Mouse (Mus musculus) monocyte, adult 59 days (primary cell): ENCODE measurements around the gene Cdhr4. TPM values are rescaled to one million over a fixed set of nuclear protein-coding genes. Genes with fewer than 3 reads are reported as not detected.

Experiments used
- total RNA-seq, 2 experiments: library from RNA; stranded (reverse); gene quantifications; one replicate each; pipeline ENCODE4 v1.2.4; 2023

The Cdhr4 gene
- not detected for total RNA-seq

GRCm38 (mm10) chr9:107992197-107992596 is at the start of gene Cdhr4:
Gene Cdhr4, plus strand, starts transcription at chr9:107992497.

DNA sequence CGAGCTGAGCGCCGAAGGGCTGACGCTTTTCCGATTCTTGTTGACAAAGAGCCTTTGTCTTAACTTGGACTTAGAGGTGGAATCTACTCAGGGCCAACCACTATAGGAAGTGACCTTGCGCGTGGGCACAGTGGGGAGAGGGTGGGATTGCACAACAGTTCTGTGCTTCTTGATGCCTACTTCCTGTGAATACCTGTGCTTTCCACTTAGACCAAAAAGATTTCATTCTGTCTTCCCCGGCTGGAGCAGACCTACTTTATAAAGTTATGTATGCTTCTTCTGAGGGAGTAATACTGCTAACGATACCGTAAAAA is 42.4 kb upstream of the Cdhr4 start, which contains the start of gene Traip:
Traip (plus strand) TSS at position 215 of the 314 bp plus-strand sequence.

DNA sequence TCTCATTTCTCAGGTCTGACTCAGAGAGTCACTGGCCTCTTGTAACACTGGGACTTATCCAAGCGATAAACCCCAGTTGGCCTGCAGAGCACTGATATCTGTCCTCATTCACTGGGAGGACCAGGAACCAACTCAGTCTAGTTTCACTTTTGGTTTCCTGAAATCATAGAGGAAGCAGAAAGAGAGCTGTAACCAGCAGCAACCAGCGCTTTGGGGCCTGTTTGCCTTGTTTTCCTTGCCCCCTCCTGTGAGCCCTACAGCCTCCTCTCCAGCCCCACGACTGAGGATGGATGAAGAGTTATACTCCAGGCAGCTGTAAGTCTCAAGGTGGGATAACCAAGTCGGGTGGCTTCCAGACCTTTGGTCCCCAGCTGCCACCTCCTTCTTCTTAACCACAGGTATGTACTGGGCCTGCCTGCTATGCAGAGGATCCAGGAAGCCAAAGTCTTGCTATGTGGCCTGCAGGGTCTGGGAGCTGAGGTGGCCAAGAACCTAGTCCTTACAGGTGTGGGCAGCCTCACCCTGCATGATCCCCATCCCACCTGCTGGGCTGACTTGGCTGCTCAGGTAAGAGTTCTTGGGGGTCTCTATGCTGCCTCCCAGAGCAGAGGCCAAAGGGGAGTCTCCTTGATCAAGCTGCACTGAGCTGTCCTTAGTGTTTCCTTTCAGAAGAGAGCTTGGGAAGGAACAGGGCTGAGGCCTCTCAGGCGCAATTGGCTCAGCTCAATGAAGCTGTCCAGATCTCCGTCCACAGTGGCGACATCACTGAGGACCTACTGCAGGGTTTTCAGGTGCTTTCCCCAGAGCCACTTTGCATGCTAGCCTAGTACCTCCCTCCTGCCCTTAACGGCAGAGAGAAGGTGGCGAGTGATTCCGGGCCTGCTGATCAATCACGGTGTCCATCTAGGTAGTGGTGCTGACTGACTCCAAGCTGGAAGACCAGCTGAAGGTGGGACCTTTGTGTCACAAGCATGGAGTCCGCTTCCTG is 16.6 kb upstream of the Cdhr4 start, which contains the start of gene Uba7:
Uba7 (plus strand) TSS at position 107 of the 988 bp plus-strand sequence.

GRCm38 (mm10) chr9:107982681-107983346 is 9.5 kb upstream of the Cdhr4 start, which contains the start of gene Gm20661:
Gene Gm20661, plus strand, starts transcription at chr9:107983058.

GRCm38 (mm10) chr9:107985131-107986119 is 6.9 kb upstream of the Cdhr4 start, which contains the start of gene Inka1:
Gene Inka1, minus strand, starts transcription at chr9:107985879.

GRCm38 (mm10) chr9:107996049-107996448 is 3.8 kb downstream of the Cdhr4 start, which contains the start of gene Gm20662:
Gene Gm20662, plus strand, starts transcription at chr9:107996349.

DNA sequence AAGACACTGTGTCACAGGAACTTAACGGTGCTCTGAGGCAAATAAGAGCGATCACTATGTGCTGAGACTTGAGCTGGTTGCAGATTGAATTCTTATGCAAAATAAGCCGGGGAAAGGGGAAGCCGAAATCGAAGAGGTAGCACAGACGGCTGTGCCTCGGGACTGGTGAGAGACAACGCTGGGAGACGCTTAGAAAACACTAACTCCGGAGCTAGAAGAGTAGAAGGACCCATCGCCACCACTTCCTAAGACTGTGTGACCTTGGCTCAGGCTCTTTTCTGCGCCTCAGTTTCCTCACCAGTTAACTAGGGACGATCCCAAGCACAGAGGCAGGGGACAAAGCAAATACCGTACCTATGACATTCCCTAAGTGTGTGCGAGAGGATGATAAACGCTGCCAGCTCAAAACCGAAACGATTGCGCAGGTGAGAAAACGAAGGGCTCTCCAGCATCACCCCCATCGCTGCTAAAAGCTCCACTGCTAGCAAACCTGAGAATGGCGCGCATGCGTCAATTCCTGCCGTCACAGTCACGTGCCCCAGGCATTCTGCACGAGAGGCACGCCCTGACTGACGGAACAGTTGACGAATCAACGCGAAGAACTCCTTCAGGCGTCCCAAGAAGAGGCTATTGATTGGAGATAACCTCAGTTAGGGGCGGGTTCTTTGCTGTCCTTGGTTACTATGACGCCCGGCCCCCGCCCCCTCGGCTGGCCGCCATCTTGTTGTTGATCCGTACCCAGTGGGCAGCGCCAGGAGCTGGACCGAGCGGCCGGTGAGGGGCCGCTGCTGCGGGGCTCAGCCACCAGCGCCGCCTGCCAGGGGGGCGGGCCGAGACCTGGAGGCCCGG is 9.8 kb downstream of the Cdhr4 start, which contains the start of gene Ip6k1:
Ip6k1 (plus strand) TSS at position 580 of the 849 bp plus-strand sequence.

DNA sequence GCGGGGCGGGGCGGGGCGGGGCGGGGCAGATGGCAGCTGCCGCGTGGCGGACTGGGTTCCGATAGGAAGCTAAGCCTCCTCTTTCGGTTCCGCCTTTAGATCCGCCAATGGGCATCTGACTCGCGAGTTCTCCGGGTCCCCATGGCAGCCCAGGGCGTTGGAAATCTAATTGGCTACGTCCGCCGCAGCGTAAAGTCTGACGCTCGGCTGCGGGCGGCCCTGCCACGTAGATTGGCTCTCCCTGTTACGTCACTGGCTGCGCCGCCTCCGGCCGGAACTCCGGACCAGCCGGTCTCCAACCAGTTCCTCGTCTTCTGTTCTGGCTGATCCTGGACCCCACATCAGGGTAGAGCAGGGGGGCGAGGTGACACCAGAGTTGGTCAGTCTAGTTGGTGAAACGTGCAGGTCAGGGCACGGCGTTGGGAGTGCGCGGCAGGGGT is 56.7 kb downstream of the Cdhr4 start, which contains the start of gene Gmppb:
Gmppb (plus strand) TSS at position 227 of the 440 bp plus-strand sequence.

Other genes with a start within 250 kb of the Cdhr4 start
- 100 to 1,000 TPM; 190 to 208 TPM for gene Rbm5, start 221.5 kb upstream of the Cdhr4 start, total RNA-seq
- gene Rbm6, start 119.3 kb upstream of the Cdhr4 start, total RNA-seq: 100 to 1,000 TPM in 1 of 2 experiments, 10 to 100 TPM in 1; 77.0 to 109 TPM
- gene Mon1a, start 104.3 kb upstream of the Cdhr4 start, total RNA-seq: 10 to 100 TPM; 14.9 to 15.2 TPM
- 1 to 10 TPM; 2.7 to 6.2 TPM for gene Mst1r, start 85.6 kb upstream of the Cdhr4 start, total RNA-seq
- gene Actl11, start 64.0 kb upstream of the Cdhr4 start, total RNA-seq: not detected
- gene Camkv, start 56.8 kb upstream of the Cdhr4 start, total RNA-seq: not detected
- 1 to 10 TPM in 1 of 2 experiments, under 1 TPM in 1; 0.81 to 2.0 TPM for gene Traip, start 42.4 kb upstream of the Cdhr4 start, total RNA-seq
- 100 to 1,000 TPM in 1 of 2 experiments, 10 to 100 TPM in 1; 96.0 to 107 TPM for gene Uba7, start 17.0 kb upstream of the Cdhr4 start, total RNA-seq
- gene Gm20661, start 9.4 kb upstream of the Cdhr4 start, total RNA-seq: not detected
- 1 to 10 TPM; 2.9 TPM for gene Inka1, start 6.6 kb upstream of the Cdhr4 start, total RNA-seq
- not detected for gene Gm20662, start 3.9 kb downstream of the Cdhr4 start, total RNA-seq
- 100 to 1,000 TPM in 1 of 2 experiments, 10 to 100 TPM in 1; 94.3 to 123 TPM for gene Ip6k1, start 10.0 kb downstream of the Cdhr4 start, total RNA-seq
- gene Gmppb, start 56.7 kb downstream of the Cdhr4 start, total RNA-seq: 10 to 100 TPM; 18.7 to 25.7 TPM
- gene Amigo3, start 60.7 kb downstream of the Cdhr4 start, total RNA-seq: 1 to 10 TPM; 4.3 to 5.0 TPM
- gene Mst1, start 87.9 kb downstream of the Cdhr4 start, total RNA-seq: not detected
- 10 to 100 TPM; 66.5 to 82.0 TPM for gene Rnf123, start 90.8 kb downstream of the Cdhr4 start, total RNA-seq
- gene Apeh, start 102.1 kb downstream of the Cdhr4 start, total RNA-seq: 10 to 100 TPM; 60.0 to 60.3 TPM
- gene Bsn, start 197.9 kb downstream of the Cdhr4 start, total RNA-seq: under 1 TPM; 0.21 to 0.37 TPM